Mouse (Mus musculus) cerebellum, adult 9-11 months (tissue): ENCODE results near the gene Gm17655.
"Not testable (repeated sequence)": the region's sequence is repeated elsewhere in the genome, so short reads cannot be mapped to it uniquely, and the experiment has no call there.

Experiments used
- DNase-seq: peaks from one replicate; pipeline ENCODE4 v3.0.0; 2022

Gm17655 gene

DNA sequence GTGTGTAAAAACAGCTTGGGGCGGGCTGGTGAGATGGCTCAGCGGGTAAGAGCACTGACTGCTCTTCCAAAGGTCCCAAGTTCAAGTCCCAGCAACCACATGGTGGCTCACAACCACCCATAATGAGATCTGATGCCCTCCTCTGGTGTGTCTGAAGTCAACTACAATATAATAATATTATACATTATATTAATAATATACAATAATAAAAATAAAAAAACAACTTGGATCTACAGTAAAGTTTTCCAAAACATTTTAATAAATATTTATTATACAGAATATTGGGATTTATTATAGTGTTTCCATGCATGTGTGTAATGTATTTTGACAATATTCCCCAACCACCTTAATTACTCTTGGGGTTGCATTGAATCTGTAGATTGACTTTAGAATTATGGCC lies at the start of gene Gm17655:
Gene Gm17655, minus strand, starts transcription at position 101 of the 400 bp plus-strand sequence.
- DNase-seq: not testable (repeated sequence)

- DNase-seq: peak; percentile 95
Measured at GRCm38 (mm10) chr5:110109991-110110441, 37.7 kb upstream of the Gm17655 start, which contains the start of gene Zfp605. Gene Zfp605, plus strand, starts transcription at chr5:110110092.

GRCm38 (mm10) chr5:110108305-110108628 lies 36.0 kb upstream of the Gm17655 start:
- no peak for DNase-seq

- DNase-seq: peak; percentile 97
Measured at GRCm38 (mm10) chr5:110107581-110108304, 35.4 kb upstream of the Gm17655 start, which contains the start of gene Gtpbp6. Gene Gtpbp6, minus strand, starts transcription at chr5:110108197.

DNA sequence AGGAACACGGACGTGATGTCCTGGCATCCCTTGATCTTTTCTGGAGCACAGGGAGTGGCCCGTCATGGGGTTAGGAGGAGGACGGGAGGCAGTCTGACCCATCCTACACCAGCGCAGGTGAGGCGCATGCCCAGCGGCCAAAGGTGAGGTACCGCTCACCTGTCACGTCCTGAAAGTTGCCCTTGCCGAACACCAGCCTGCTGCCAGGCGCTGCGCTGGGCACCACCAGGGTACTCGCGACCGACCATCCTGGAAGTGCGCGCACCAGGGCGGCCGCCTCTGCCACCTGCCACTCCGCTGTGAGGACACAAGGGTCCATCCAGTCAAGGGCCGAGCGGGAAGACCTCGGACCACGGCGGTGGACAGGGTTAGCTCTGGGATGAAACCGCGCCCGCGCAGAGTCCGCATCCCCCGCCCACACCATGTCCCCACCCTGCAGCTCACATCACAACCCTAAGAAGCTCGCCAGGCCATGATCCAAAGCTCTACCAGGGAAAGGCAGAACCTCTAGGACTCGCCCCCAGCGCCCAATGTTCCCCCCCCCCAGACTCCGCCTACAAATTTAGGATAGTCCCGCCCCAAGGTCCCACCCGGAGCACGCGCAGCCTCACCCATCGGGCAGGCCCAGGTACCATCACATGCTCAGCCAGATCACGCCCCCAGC lies 34.7 kb upstream of the Gm17655 start:
- DNase-seq: peak; percentile 82

GRCm38 (mm10) chr5:110106140-110106871 lies 34.0 kb upstream of the Gm17655 start:
- DNase-seq: peak; percentile 75

DNA sequence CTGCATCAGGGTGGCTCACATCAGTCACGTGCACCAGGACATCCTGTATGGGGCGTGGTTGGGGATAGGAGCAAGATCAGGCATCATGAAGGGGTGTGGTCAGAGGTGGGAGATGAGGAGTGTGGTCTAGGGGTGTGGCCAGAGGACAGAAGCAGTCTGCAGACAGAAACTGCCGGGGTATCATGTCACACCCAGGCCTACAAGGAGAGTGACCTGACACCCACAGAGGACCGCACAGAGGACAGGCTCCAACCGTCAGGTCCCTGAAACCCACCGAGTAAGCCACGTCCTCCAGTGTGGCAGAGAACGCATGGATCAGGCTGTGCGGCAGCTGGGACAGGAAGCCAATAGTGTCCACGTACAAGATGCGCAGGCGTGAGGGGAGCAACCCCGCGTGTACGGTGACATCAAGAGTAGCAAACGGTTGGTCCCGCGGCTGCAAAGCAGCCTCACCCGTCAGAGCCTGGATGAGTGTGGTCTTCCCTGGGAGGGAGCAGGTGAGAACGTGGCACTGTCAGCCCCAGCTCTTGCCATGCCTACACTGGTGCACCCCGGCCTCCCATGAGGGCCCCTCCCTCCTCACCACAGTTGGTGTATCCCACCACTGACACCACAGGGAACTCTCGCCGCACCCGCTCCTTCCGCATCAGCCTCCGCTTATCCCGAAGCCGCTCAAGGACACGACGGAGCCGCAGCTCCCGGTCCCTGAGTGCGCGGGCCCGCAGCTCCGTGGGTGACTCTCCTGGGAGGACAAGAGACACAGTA lies 32.5 kb upstream of the Gm17655 start:
- peak; percentile 65 for DNase-seq

DNA sequence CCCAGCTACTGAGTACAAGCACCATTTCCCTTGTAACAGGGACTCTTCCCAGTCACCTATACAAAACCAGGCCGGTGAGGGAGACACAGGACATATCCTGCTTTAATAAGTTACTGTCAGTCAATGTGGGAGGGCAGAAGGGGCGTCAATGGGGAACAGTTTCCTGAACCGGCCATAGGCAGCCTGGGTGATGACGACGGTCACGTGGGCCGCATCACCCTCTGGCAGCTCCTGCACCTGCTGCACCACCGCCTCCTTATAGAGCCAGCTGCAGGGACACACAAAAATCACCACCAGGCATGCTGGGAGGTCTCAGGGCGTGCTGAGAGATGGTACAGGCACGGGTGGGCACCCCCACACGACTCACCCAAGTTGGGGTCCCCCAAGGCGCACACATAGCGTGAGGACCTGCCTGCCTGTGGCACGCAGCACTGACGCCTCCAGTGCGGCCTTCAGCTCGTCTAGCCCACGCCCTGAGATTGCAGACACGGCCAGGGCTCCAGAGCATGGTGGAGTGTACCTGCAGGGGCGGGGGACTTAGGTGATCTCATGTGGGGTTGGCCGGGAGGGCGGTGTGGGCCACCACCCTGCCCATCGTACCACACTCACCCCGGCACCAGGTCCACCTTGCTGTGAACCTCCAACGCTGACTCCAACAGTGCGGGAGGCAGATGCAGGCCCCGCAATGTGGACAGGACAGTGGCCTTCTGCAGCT lies 31.7 kb upstream of the Gm17655 start:
- DNase-seq: peak; percentile 61

DNA sequence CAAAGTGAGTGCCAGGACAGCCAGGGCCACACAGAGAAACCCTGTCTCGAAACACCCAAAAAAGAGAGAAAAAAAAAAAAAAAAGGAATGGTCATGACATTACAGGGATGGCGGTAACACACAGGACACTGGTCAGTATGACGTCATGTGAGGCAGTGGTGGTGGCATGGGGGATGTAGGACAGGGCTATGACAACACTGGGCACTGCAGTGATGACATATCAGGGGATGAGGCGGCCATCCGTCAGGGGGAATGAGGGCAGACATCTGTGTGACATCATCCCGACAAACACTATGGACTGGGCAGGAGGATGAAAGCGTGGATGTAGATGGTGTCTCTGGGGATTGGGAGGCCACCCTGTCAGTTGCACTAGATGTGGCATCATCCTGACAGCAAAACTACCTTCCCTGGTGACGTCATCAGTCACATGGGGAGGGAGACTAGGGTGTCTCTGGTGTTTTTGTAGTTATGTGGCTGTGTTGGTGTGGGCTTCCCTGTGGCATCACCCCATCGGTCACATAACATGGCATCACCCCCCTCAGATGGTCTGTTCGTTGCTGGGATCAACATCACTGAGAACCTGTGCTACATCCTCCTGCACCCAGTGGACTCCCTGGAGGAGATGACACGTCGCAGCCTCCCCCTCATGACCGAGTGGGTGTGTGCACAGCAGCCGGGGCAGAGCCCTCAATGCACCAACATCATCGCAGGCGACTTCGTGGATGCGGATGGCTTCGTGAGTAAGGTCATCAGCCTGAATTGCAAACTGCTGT lies 30.7 kb upstream of the Gm17655 start:
- DNase-seq: peak; percentile 55

- DNase-seq: no peak
Measured at GRCm38 (mm10) chr5:110102429-110102828, 30.1 kb upstream of the Gm17655 start.

DNA sequence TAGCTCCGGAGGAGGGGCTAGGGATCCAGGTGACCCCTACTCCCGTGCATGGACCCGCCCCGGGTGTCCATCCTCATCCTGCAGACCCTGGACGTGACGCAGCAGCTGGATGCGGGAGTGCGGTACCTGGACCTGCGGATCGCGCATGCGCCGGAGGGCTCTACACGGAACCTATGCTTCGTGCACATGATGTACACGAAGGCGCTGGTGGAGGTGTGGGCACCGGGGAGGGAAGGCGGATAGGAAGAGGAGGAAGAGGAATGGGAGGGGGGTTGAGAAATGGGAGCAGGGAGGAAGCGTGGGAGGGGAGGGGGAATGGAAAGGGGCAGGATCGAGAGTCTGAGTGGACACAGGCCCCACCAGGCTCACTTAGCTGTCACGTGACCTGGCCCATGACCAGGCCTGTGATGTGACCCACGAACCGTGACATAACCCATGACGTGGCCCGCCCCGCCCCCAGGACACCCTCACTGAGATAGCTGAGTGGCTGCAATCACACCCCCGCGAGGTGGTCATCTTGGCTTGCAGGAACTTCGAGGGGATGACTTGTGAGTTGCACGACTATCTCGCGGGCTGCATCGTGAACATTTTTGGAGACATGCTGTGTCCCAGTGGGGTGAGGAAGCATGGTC lies 29.5 kb upstream of the Gm17655 start:
- peak; percentile 85 for DNase-seq

DNA sequence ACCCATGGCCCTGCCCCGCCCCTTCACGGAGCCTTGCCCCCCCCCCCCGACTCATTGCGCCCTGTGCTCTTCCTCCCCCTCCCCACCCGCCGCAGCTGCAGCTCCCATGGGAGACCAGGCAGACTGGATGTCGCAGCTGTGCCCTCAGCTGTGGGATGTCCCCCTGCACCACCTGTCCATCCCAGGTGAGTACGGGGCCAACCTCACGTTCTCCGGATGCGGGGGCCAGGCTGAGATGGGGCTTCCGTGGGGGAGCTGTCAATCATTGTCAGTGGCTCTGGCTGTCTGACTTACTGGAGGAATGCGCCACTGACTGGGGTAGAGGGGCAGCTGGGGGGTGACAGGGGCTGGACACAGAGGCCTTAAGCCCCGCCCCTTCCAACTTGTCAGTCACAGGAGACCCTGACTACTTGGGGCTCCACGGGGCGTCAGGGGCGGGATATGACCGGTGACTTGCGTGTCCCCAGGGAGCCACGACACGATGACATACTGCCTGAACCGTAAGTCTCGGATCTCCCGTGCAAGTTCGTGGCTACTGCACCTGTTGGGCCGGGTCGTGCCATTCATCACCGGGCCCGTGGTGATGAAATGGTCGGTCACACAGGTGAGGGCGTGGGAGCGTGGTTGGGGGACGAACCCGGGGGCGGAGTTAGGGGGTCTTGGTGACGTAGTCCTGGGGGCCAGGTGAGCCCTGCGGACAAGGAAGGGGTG lies 28.8 kb upstream of the Gm17655 start:
- peak; percentile 78 for DNase-seq

GRCm38 (mm10) chr5:110099656-110100580 lies 27.6 kb upstream of the Gm17655 start, which contains the start of gene Plcxd1:
Gene Plcxd1, plus strand, starts transcription at chr5:110099969.
- DNase-seq: peak; percentile 71

DNA sequence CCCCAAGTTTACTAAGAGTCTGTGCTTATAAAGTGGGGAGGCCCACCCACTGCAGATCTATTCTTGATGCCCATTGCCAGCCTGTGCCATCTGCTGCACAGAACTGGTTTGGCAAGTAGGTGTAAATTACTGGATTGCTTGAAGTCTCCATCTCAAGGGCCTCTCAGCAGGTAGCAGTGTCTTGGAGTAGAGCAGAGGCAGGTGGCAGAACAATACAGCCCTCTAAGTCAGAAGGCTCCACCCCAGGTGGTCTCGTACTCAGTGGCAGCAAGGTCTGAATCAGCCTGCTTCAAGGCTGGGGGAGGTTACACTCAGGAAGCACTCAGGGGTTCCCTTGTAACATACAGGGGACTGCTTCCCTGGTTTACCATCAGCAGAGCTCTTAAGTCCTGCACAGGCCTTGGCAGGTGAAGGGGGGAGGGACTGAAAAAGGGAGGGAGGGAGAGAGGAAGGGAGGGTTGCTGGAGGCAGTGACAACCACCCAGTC lies 26.7 kb upstream of the Gm17655 start:
- peak; percentile 52 for DNase-seq

GRCm38 (mm10) chr5:110094847-110095213 lies 22.5 kb upstream of the Gm17655 start:
- no peak for DNase-seq

GRCm38 (mm10) chr5:110094030-110094846 lies 21.9 kb upstream of the Gm17655 start, which contains the start of gene Gm35315:
Gene Gm35315, minus strand, starts transcription at chr5:110094420.
- peak; percentile 93 for DNase-seq

- no peak for DNase-seq
Measured at GRCm38 (mm10) chr5:110091546-110091945, 19.2 kb upstream of the Gm17655 start.
